Mouse (Mus musculus) CH12.LX (cell line): ENCODE data around the gene Mprip. TPM values are rescaled to one million over a fixed set of nuclear protein-coding genes. Genes with fewer than 3 reads are reported as not detected.

Experiments
- DNase-seq: peaks from one replicate; pipeline ENCODE4 v3.0.0-alpha.2; 2013; ENCODE audit errors: extremely low read depth
- H3K27ac ChIP-seq: 2 replicates; pipeline ENCODE4 v1.5.1; 2012; ENCODE audit warnings: low read depth, mild to moderate bottlenecking, control low read depth, moderate library complexity; ENCODE audit not compliant: insufficient read depth
- H3K27me3 ChIP-seq: replicated peaks from 2 replicates; pipeline ENCODE3; 2012; ENCODE audit warnings: inconsistent platforms
- H3K36me3 ChIP-seq, 2 experiments: replicated peaks in 1 of 2; 2 replicates each; pipeline versions ENCODE3 to v1.6.1; 2012; ENCODE audit warnings: inconsistent platforms in 1 of 2, low read length in 1 of 2, mild to moderate bottlenecking in 1 of 2, mixed read lengths in 1 of 2, moderate library complexity in 1 of 2; ENCODE audit not compliant: control insufficient read depth in 1 of 2, insufficient read depth in 1 of 2
- H3K4me1 ChIP-seq, 2 experiments: 2 replicates each; pipeline ENCODE4 v1.6.1; 2012; ENCODE audit warnings: inconsistent platforms in 1 of 2, moderate library complexity in 1 of 2; ENCODE audit not compliant: insufficient read depth in 2 of 2, control insufficient read depth in 1 of 2
- H3K4me2 ChIP-seq: 2 replicates; pipeline ENCODE4 v1.6.1; 2012; ENCODE audit warnings: low read depth, mild to moderate bottlenecking, control low read depth; ENCODE audit not compliant: poor library complexity, insufficient read depth, severe bottlenecking
- H3K4me3 ChIP-seq, 3 experiments: fragments of 150-350 bp in 1 of 3; sonication (generic) in 1 of 3; replicated peaks in 1 of 3; 2 replicates each; pipeline versions ENCODE3 to v1.5.1; 2011 to 2012; ENCODE audit warnings: low read depth in 2 of 3, low read length in 2 of 3, mild to moderate bottlenecking in 2 of 3, moderate library complexity in 2 of 3, control low read depth in 1 of 3, improper control_type of control experiment in 1 of 3, inconsistent platforms in 1 of 3, mixed read lengths in 1 of 3; ENCODE audit not compliant: poor library complexity in 1 of 3
- H3K79me2 ChIP-seq: replicated peaks from 2 replicates; pipeline ENCODE4 v1.6.1; 2012; ENCODE audit warnings: mild to moderate bottlenecking, moderate library complexity; ENCODE audit not compliant: control insufficient read depth, poor library complexity, insufficient read depth, severe bottlenecking; ENCODE audit errors: extremely low read depth
- H3K9ac ChIP-seq: 2 replicates; pipeline ENCODE4 v1.6.1; 2012; ENCODE audit warnings: low read depth, mild to moderate bottlenecking, control low read depth, moderate library complexity; ENCODE audit not compliant: insufficient read depth
- H3K9me3 ChIP-seq: replicated peaks from 2 replicates; pipeline ENCODE3; 2012; ENCODE audit warnings: low read length, inconsistent platforms, mixed read lengths
- BHLHE40 ChIP-seq: IDR thresholded peaks from 2 replicates; pipeline ENCODE4 v1.6.1; 2011; ENCODE audit warnings: mild to moderate bottlenecking, low read depth, low read length, improper control_type of control experiment
- ELF1 ChIP-seq: IDR thresholded peaks from 2 replicates; pipeline ENCODE4 v1.6.1; 2014; ENCODE audit warnings: low read depth, mild to moderate bottlenecking, inconsistent platforms, low read length, improper control_type of control experiment
- EP300 ChIP-seq: IDR thresholded peaks from 2 replicates; pipeline ENCODE4 v1.6.1; 2011; ENCODE audit warnings: low read length, improper control_type of control experiment
- ETS1 ChIP-seq: conservative IDR thresholded peaks from 2 replicates; pipeline ENCODE4 v1.6.1; 2012; ENCODE audit warnings: low read depth, mild to moderate bottlenecking, inconsistent platforms, low read length, improper control_type of control experiment, moderate library complexity
- JUN ChIP-seq: IDR thresholded peaks from 2 replicates; pipeline ENCODE4 v1.6.1; 2011; ENCODE audit warnings: low read depth, mild to moderate bottlenecking, low read length, improper control_type of control experiment, moderate library complexity; ENCODE audit not compliant: insufficient read depth
- JUND ChIP-seq: conservative IDR thresholded peaks from 2 replicates; pipeline ENCODE4 v1.6.1; 2011; ENCODE audit warnings: low read depth, low read length, improper control_type of control experiment
- KAT2A ChIP-seq: IDR thresholded peaks from 2 replicates; pipeline ENCODE4 v1.6.1; 2012; ENCODE audit warnings: low read length, improper control_type of control experiment, inconsistent platforms; ENCODE audit not compliant: insufficient replicate concordance
- MAX ChIP-seq: IDR thresholded peaks from 2 replicates; pipeline ENCODE4 v1.6.1; 2011; ENCODE audit warnings: low read length, improper control_type of control experiment
- MEF2A ChIP-seq: IDR thresholded peaks from 2 replicates; pipeline ENCODE4 v1.6.1; 2014; ENCODE audit warnings: low read depth, mild to moderate bottlenecking, inconsistent platforms, low read length, improper control_type of control experiment, borderline replicate concordance
- PAX5 ChIP-seq: IDR thresholded peaks from 2 replicates; pipeline ENCODE4 v1.6.1; 2012; ENCODE audit warnings: low read length, inconsistent platforms, mixed read lengths
- POLR2A ChIP-seq: IDR thresholded peaks from 2 replicates; pipeline ENCODE4 v1.6.1; 2011; ENCODE audit warnings: low read depth, mild to moderate bottlenecking, improper control_type of control experiment, low read length
- POLR2AphosphoS2 ChIP-seq: IDR thresholded peaks from 2 replicates; pipeline ENCODE4 v1.6.1; 2011; ENCODE audit warnings: low read depth, low read length, improper control_type of control experiment
- RCOR1 ChIP-seq: conservative IDR thresholded peaks from 2 replicates; pipeline ENCODE4 v1.6.1; 2012; ENCODE audit warnings: low read depth, mild to moderate bottlenecking, inconsistent platforms, low read length, improper control_type of control experiment
- SMC3 ChIP-seq: IDR thresholded peaks from 2 replicates; pipeline ENCODE4 v1.6.1; 2011; ENCODE audit warnings: low read depth, low read length, improper control_type of control experiment
- TBP ChIP-seq: conservative IDR thresholded peaks from 2 replicates; pipeline ENCODE4 v1.6.1; 2011; ENCODE audit warnings: low read depth, low read length, improper control_type of control experiment
- ZC3H11A ChIP-seq: IDR thresholded peaks from 2 replicates; pipeline ENCODE4 v1.6.1; 2012; ENCODE audit warnings: low read depth, mild to moderate bottlenecking, inconsistent platforms, low read length, improper control_type of control experiment
- dilution Hi-C: fragments of 300-500 bp; cut with MboI; formaldehyde crosslinking; loops from 2 replicates; pipeline ENCODE4 v1.14.3; 2020; ENCODE audit warnings: low sequenced_read_pairs; ENCODE audit not compliant: extremely low pct_unique_long_range_greater_than_20kb, extremely low pct_ligation_motif_present
- in situ Hi-C: fragments of 300-500 bp; cut with MboI; formaldehyde crosslinking; loops from 3 replicates; pipeline ENCODE4 v1.14.3; 2019; ENCODE audit warnings: low sequenced_read_pairs, low pct_ligation_motif_present, low pct_unique_long_range_greater_than_20kb, mixed read lengths
- polyA plus RNA-seq: library from polyadenylated mRNA; unstranded; fragments of >175 nt; gene quantifications from 2 replicates; pipeline ENCODE4 v1.2.1, GENCODE M21; 2012; ENCODE audit warnings: low read depth; ENCODE audit not compliant: insufficient read length
- total RNA-seq, 2 experiments: library from RNA; depleted of rRNA; stranded (reverse); fragments of 300-350 nt in 1 of 2; fragments of >200 nt in 1 of 2; gene quantifications; 2 replicates each; pipeline ENCODE4 v1.2.3; 2012 to 2014

The Mprip gene
- total and polyA plus RNA-seq, 3 experiments: 50.6 to 59.5 (median 56.4) TPM

DNA sequence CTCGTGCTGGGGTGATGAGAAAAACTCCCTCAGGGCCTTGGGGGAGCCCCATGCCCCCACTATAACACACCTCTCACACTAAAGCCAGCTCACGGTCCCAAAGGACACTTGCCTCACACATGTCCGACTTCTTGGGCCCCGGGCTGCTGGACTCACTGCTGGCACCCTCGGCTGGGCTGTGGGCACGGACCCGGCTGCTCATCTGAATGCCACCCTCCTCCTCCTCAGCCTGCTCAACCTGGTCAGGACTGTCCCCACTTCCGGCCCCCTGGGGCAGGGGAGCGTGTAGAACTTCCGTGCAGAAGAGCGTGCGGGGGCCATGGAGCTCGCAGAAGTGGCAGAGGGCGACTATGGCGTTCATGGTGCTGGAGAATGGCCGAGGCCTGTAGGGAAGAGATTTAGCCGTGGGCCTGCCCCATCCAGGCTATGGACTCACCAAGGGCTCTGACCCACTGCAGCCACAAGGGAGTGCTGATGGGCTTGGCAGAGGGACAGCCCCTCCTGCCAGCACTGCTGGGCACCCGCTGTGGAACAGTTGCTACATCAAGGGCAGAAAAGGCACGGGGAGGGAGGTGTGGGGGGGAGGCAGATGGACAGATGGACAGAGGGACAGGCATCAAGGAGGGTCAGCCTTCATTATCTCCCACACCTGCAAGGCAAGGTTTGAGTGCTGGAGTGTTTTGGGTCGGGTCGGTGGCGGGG lies 143.5 kb downstream of the Mprip start:
- H3K79me2 ChIP-seq: peaks cover 16% of the 10 kb centered on the region
- in situ Hi-C loops: no loop called here
- peaks cover 75 to 82% of the 10 kb centered on the region in 2 experiments for H3K36me3 ChIP-seq
- no peak overlapping the region for H3K27ac ChIP-seq
- peaks cover 4 to 46% of the 10 kb centered on the region in 2 experiments for H3K4me1 ChIP-seq
- TF ChIP-seq RCOR1 (no peak), PAX5 (no peak), POLR2A (no peak), MAX (no peak), KAT2A (no peak), ELF1 (no peak), TBP (no peak), ZC3H11A (no peak), SMC3 (no peak), POLR2AphosphoS2 (no peak), EP300 (no peak), ETS1 (no peak)
- TF ChIP-seq, all 38 proteins: peak for 0
- no peak for DNase-seq
- dilution Hi-C loops: no loop called here
- Histone ChIP-seq H3K4me2 (no peak overlapping the region), H3K27me3 (no peaks in the 10 kb centered on the region), H3K9ac (no peak overlapping the region), H3K9me3 (no peaks in the 10 kb centered on the region), H3K4me3 (no peak overlapping the region)

DNA sequence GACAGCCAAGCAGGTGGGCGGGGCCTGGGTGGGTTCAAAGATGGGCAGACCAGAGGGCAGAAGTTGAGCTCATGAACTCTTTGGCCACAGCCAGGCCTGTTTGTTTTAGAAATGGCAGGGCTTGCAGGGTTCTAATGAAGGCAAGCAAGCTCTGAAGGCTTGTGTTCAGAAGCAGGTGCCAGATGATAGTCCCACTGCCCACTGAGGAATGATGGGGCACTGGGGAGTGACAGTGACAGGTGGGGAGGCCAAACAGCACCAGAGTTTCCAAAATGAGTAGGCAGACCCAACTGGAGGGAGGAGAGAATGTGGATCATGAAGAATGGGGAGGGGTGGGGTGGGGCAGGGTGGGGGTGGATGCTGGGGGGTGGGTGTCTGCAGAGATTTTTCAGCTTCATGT lies 144.2 kb downstream of the Mprip start:
- no peak overlapping the region for H3K4me2 ChIP-seq
- no peaks in the 10 kb centered on the region for H3K9me3 ChIP-seq
- peaks cover 68 to 75% of the 10 kb centered on the region in 2 experiments for H3K36me3 ChIP-seq
- peaks cover 16% of the 10 kb centered on the region for H3K79me2 ChIP-seq
- H3K9ac ChIP-seq: no peak overlapping the region
- dilution Hi-C loops: no loop called here
- no peak overlapping the region for H3K4me3 ChIP-seq
- no peaks in the 10 kb centered on the region for H3K27me3 ChIP-seq
- H3K27ac ChIP-seq: no peak overlapping the region
- DNase-seq: no peak
- in situ Hi-C loops: no loop called here
- peaks cover 4 to 46% of the 10 kb centered on the region in 2 experiments for H3K4me1 ChIP-seq
- TF ChIP-seq MEF2A (no peak), JUND (no peak), TBP (no peak), JUN (no peak), BHLHE40 (no peak)
